Mouse (Mus musculus) mouse trophoblast stem cell (cell line): ENCODE measurements around the gene Lpar3.

Experiments used
- in situ Hi-C, 2 experiments: fragments of 300-500 bp; cut with MseI, MboI; formaldehyde crosslinking; loops; 2 replicates in 1 of 2; 3 replicates in 1 of 2; pipeline ENCODE4 v1.15.1; 2025

Gene Lpar3

GRCm38 (mm10) chr3:146257483-146258122, 36.8 kb downstream of the Lpar3 start:
- in situ Hi-C loops, result no loop called here

DNA sequence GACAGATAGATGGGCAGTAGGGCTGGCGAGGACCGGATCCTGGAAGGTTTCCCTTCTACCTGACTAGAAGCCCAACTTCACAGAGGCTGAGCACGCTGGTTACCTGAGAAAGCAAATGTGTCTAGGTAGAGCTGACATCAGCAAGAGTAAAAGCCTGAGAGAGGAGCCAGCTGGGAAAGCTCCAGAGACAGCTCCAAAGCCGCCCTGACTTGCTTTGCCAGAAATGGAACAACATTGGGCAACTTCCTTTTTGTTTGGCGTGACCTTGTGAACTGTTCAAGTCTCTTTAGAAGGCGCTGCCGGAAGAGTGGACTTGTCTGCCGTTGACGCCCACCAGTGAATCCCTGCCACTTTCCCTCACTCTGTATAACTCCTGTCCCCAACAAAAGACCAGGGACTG, 39.4 kb downstream of the Lpar3 start:
- in situ Hi-C loops, result no loop called here

DNA sequence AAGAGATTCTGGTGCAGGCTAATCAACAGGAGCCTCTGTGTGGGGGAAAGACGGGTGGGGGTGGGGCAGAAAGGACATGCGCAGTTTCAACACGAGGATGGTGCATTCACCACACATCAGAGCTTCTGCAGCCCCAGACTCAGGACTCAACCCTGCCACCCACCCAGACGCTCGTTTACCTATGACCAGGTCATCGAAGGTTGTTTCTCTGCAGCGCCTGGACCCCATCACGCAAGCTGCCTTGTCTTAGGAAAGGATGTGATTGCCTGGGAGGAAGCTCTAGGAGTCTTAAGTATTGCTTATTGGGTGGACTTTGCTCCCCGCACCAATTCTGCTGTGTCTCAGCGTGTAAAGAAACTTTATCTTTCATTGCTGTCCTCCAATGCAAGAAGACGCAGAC, 40.1 kb downstream of the Lpar3 start:
- in situ Hi-C loops, result no loop called here

GRCm38 (mm10) chr3:146262536-146262935, 41.8 kb downstream of the Lpar3 start:
- in situ Hi-C loops, result no loop called here

- in situ Hi-C loops, result no loop called here
These were observed 43.4 kb downstream of the Lpar3 start for GRCm38 (mm10) chr3:146264146-146264545.

GRCm38 (mm10) chr3:146265545-146266130, 44.9 kb downstream of the Lpar3 start:
- in situ Hi-C loops, result no loop called here

- in situ Hi-C loops, result no loop called here
These were observed 47.5 kb downstream of the Lpar3 start for GRCm38 (mm10) chr3:146268024-146268801.

- in situ Hi-C loops, result no loop called here
These were observed 53.7 kb downstream of the Lpar3 start for GRCm38 (mm10) chr3:146274503-146274902.

GRCm38 (mm10) chr3:146275360-146276025, 54.7 kb downstream of the Lpar3 start:
- in situ Hi-C loops, result no loop called here

GRCm38 (mm10) chr3:146276026-146276409, 55.3 kb downstream of the Lpar3 start:
- in situ Hi-C loops, result no loop called here

DNA sequence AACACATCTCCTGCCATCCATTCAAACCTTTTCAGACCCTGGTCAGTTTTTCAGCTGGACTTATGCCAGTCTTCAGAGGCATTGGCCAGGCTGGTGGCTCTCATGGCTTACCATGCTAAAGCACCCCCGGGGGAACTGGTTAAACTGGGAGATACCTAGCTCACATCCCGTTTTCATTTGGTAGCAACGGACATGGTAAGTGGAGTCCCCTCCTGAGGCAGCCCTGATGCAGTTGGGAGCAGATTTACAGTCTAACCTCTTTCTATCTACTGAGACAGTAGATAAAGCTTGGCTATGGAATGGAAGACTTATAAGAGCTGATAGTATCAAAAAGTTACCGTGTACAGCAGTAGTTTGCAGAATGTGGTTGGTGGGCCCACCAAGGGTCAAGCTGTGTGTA, 56.2 kb downstream of the Lpar3 start:
- in situ Hi-C loops, result no loop called here

DNA sequence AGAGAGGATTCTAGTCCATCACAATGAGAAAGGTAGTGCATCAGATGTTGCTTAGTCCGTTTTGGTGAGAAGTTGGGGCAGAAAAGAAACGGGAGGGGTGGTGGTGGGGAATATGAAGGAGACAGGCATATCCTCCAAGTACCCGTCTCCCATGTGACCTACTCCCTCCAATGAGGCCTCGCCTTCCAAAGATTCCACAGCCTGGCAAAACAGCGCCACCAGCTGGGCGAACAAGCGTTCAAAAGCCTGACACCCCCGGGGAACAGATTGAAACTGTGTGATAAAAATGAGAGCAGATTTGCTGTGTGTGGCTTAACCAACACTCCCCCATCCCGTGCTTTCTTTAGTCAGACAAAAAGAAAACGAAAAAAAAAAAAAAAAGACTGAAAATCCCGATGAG, 56.7 kb downstream of the Lpar3 start:
- in situ Hi-C loops, result no loop called here

- in situ Hi-C loops, result no loop called here
These were observed 57.7 kb downstream of the Lpar3 start for GRCm38 (mm10) chr3:146278195-146279140.

DNA sequence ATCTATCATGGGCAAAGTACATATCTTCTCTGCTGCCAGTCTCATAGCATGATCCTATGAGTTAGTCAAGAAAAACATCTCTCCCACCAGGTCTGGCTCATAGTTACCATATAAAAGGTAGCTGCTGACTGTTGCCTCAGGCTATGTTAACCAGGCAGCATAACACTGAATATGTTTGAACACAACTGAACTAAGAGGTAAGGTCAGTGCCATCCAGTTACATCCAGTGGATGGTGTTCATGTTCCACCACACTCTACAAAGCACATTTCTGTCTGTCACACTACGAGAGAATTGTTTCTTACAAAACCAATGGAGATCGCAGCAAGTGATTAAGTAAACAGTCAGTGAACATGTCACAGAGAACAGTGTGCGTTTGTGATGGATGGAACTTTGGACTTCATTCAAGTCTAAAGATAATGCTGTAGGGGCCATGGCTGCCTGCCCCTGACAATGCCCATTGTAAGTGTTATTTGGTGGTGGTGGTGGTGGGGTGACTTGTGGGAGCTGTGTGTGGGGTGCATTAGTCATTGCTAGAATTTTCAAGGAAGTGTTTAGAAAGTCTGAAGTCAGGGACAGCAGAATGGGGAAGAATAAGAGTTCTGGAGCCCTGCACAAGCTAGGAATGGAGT, 63.1 kb downstream of the Lpar3 start:
- in situ Hi-C loops, result no loop called here

DNA sequence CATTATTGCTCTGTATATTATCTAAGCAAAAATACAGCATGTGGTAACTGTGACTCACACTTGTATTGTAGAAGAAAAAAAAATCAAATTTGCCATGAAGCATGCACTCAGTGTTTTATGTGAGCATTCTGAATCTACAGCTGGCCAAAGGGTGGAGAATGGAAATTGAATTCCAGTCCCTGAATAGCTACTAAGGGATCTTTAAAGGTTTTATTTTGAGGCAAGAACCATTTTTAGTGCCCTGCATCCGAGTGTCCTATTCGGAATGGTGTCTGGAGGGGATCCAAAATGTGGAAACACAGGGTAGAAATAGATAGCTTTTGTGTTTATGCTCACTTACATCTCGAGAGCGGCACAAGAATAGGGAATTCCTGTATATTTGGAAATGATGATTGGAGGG, 65.4 kb downstream of the Lpar3 start:
- in situ Hi-C loops, result no loop called here

GRCm38 (mm10) chr3:146291928-146292327, 71.2 kb downstream of the Lpar3 start:
- in situ Hi-C loops, result no loop called here

- in situ Hi-C loops, result no loop called here
These were observed 71.8 kb downstream of the Lpar3 start for GRCm38 (mm10) chr3:146292515-146292914.

GRCm38 (mm10) chr3:146302451-146302850, 81.7 kb downstream of the Lpar3 start:
- in situ Hi-C loops, result no loop called here

DNA sequence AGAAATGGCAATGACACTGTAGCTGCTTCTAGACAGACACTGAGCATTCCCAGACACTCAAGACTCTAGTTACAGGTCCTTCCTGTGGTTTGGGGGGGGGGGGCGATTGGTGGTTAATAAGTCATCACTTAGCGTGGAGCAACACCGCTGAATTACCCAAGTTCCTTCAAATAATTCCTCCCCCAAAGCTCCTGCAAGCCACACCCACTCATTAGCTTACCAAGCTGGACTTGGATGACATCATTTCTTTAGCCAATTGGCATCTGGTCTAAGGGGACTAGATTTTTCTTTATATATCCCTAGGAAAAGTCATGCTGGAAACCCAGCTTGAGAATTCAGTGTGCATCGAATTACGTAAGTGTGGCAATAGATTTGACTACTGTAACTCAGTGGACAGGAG, 82.4 kb downstream of the Lpar3 start:
- in situ Hi-C loops, result no loop called here

DNA sequence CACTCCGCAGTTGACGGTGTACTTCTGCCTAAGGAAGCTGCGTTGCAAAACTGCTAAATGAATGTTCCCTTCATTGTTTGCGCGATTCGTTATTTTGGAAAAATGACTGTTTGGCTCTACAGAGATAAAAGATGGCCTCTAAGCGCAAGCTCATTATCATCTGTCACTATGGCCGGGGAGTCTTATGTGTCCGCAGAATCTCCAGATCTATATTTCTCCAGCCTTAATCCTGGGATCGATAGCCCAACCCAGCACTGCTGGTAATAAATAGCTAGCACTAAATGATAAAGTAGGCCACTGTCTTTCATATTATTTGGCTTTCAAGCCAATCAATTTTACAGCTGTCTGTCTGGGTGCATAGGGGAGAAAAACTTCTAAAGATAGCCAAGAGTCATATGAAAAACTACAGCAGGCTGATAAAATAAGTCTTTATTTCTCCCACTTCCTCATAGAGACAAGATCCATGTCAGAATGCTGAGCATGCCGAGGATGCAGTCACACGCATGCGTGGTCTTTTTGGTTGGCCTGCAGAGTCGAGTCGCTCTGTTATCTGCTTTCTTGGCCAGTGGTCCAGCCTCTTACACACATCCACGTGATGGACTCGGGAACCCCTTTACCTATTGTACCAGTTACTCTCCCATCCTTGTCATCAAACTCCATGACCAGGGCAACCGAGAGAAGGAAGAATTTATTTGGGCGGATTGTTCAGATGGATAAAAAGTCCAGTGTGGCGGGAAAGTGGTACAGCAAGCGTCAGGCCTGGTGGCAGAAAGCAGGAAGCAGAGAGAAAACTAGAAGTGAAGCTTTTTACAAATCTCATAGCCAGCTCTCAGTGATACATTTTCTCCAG, 84.0 kb downstream of the Lpar3 start:
- in situ Hi-C loops, result no loop called here
